Mouse (Mus musculus) bone marrow macrophage, adult 2 months (primary cell): ENCODE measurements around the gene Sept8. TPM values are rescaled to one million over a fixed set of nuclear protein-coding genes. Genes with fewer than 3 reads are reported as not detected.

Experiments used
- H3K27ac ChIP-seq: 2 replicates; pipeline ENCODE4 v1.5.1; 2012; ENCODE audit warnings: low read depth, low read length; ENCODE audit not compliant: insufficient read depth
- H3K4me1 ChIP-seq: 2 replicates; pipeline ENCODE4 v1.6.1; 2012; ENCODE audit warnings: low read length; ENCODE audit not compliant: control insufficient read depth, insufficient read depth
- H3K4me3 ChIP-seq: 2 replicates; pipeline ENCODE4 v1.5.1; 2012; ENCODE audit warnings: mild to moderate bottlenecking, low read length, moderate library complexity; ENCODE audit not compliant: insufficient read depth
- CTCF ChIP-seq: IDR thresholded peaks from 2 replicates; pipeline ENCODE4 v1.5.1; 2012; ENCODE audit warnings: low read depth, mild to moderate bottlenecking, low read length, moderate library complexity
- POLR2A ChIP-seq: IDR thresholded peaks from 2 replicates; pipeline ENCODE4 v1.6.1; 2012; ENCODE audit warnings: mild to moderate bottlenecking, low read depth, low read length, borderline replicate concordance
- polyA plus RNA-seq: library from polyadenylated mRNA; stranded (reverse); fragments of >200 nt; gene quantifications from 2 replicates; pipeline ENCODE4 v1.2.4, GENCODE M21; 2012; ENCODE audit not compliant: missing spikeins, insufficient read depth, insufficient read length

The Sept8 gene
- polyA plus RNA-seq, 1 experiment = 70.0 TPM

DNA sequence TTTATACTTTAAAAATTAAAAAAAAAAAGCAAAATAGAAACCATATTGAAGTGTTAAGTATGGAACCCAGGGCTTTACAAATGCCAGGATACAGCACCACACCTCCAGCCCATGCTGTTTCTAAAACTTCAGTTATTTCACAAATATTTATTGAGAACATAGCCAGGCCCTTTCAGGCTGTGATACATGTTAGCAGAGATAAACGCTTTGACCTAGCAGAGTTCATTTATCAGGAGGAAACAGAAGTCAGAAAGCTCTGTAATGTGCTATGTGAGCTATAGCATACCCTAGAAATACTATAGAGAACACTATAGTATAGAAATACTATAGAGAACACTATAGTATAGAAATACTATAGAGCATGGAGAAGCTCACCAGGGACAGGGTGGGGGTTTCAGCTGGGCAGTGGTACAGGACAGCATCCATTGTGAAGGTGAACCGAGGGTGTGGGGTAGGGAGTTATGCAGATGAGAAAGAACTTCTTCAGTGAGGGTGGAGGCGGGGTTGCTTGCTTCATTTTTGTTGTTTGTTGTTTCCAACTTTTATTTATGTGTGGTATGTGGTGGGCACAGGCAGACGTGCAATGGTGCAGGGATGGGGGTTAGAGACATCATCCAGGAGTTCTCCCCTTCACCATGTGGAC lies 37.8 kb upstream of the Sept8 start:
- H3K4me1 ChIP-seq = no peaks in the 10 kb centered on the region
- no peak overlapping the region for H3K4me3 ChIP-seq

DNA sequence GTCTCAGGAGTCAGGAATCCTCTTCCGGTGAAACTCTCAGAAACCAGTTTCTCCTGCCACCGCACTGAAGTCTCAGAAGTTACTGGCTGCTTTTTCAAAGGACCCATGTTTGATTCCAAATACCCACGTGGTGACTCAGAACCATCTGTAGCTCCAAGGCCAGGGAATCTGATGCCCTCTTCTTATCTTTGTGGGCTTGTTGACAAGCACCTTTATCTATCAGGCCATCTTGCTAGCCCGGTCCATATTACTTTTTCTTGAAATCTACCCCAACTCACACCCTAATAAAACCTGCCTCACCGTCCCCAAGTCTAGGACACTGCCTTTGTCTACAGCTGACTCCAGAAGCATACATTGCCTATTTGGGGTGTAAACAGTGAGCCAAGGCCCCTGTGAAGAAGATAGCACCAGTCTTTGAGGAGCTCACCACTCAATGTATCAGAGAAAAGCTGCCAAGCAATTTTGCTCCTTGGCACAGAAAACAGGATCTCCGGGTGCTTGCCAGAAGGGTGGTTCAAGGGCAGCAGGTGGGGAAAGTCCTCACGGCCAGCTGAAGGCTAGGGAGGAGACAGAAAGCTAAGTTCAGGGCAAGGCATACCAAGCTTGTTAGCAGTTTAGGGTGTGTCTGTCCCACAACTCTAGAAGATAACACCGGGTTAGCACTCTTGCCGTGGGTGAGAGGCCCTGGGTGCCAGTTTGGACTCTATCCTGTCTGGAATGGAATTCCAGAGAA lies 35.7 kb upstream of the Sept8 start:
- Histone ChIP-seq H3K4me1 (peaks cover 14% of the 10 kb centered on the region), H3K4me3 (no peak overlapping the region), H3K27ac (no peak overlapping the region)
- no peak for TF ChIP-seq CTCF
- TF ChIP-seq POLR2A = no peak

More for the DNA sequence above, 37.8 kb upstream of the Sept8 start:
- H3K27ac ChIP-seq = no peak overlapping the region
- no peak for TF ChIP-seq CTCF
- no peak for TF ChIP-seq POLR2A

DNA sequence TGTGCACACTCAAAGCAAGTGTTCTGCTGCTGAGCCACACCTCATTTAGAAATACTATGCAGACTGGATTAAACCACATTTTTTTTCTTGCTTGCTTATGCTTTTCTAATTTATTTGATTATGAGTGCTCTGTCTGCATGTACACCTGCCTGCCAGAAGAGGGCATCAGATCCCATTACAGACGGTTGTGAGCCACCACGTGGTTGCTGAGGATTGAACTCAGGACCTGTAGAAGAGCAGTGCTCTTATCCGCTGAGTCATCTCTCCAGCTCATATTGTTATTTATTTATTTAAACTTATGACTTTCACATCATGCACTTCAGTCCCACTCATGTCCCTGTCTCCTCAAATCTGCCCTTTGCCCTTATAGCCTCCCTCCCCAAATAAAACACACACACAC lies 33.3 kb upstream of the Sept8 start:
- H3K4me1 ChIP-seq = peaks cover 14% of the 10 kb centered on the region

DNA sequence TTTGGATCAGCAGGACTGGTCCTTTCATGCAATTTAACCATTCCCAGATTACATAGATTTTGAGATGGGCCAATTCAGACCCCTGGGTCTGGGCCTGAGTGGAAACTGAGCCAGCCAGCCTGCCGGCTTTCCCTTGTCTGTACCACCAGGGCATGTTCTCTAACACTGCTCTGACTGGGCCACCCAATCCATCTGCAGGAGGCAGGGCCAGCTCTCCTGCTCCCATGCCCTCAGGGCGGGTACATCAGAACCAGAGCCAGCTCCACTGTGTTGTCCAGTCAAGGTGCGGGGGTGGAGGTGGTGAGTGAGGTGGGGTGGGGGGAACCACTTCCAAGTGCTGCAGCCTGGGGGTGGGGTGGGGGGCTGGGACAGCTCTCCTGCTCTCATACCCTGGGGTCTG lies 32.7 kb upstream of the Sept8 start:
- TF ChIP-seq CTCF (no peak), POLR2A (no peak)
- Histone ChIP-seq H3K4me3 (no peak overlapping the region), H3K4me1 (peaks cover 18% of the 10 kb centered on the region), H3K27ac (no peak overlapping the region)

More for the DNA sequence above, 33.3 kb upstream of the Sept8 start:
- TF ChIP-seq CTCF = peak; percentile 35; the same call in 1 of the 2 replicates
- no peak for TF ChIP-seq POLR2A
- Histone ChIP-seq H3K27ac (no peak overlapping the region), H3K4me3 (no peak overlapping the region)

DNA sequence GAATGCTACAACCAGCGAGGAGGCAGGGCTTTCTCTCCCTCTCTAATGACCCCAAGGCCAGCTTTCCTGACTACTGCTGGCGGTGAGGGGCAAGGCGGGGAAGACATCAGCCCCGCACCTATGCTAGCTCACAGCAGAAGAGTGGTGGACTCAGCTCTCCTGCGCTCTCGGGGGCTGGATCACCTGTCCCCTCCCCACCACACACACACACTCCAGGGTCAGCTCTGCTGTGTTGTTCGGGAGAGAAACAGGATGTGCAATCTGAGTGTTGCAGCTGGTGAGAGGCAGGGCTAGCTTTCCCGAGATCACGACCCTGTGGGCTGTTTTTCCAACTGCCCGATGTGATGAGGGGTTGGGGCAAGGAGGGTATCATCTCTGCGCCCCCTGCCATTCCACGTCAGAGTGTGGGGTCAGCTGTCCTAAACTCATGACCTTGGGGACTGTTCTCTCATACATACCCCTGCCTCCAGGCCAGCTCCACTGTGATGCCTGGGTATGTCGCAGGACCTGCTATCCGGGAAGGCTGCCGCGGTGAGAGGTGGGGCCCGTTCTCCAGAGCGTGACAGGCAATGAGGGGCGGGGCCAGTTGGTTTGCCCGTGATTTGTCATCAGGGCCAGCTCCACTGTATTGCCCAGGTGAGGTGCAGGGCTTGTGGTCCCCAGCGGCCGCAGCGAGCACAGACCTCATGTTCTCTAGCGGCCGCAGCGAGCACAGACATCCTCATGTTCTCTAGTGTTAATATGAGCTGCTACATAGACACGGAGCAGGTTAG lies 32.0 kb upstream of the Sept8 start:
- H3K4me1 ChIP-seq = peaks cover 24% of the 10 kb centered on the region
- H3K4me3 ChIP-seq = peak overlapping the region; percentile 12; the same call in 1 of the 2 replicates
- TF ChIP-seq POLR2A (no peak), CTCF (no peak)
- H3K27ac ChIP-seq = no peak overlapping the region

DNA sequence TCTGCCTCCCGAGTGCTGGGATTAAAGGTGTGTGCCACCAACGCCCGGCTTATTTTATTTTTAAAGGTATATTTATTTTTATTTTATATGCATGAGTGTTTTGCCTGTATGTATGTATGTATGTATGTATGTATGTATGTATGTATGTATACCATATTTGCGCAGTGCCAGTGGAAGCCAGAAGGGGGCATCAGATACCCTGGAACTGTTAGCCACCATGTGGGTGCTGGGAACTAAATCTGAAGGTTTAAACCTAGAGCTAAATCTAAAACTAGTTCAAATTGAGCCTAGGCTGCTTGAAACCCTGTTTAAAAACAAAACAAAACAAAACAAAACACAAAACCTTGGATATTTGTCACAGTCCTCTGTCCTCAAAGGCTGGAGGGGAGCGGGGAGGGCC lies 30.1 kb upstream of the Sept8 start:
- no peak for TF ChIP-seq POLR2A
- peak; percentile 13; the same call in 1 of the 2 replicates for TF ChIP-seq CTCF
- Histone ChIP-seq H3K4me1 (peaks cover 42% of the 10 kb centered on the region), H3K27ac (no peak overlapping the region), H3K4me3 (no peak overlapping the region)

DNA sequence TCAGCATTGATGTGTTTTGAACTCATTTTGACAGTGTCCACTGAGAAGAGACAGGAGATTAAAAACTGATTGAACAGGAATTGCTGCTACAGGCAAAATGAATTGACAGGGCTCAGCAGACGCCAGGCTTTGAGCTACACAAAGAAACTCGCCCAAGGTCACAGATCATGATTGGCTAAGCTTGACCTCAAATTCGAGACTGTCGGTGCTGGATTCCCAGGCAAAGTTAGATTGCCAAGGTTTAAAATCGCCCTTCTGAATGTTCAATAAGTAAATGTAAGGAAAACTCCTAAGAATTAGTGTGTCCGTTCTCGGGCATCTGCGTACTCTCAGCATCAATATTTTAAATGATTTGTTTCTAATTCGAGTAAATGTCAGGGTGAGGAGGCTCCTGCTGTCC lies 29.6 kb upstream of the Sept8 start:
- TF ChIP-seq CTCF (no peak), POLR2A (no peak)
- H3K4me3 ChIP-seq = no peak overlapping the region
- peaks cover 44% of the 10 kb centered on the region for H3K4me1 ChIP-seq

DNA sequence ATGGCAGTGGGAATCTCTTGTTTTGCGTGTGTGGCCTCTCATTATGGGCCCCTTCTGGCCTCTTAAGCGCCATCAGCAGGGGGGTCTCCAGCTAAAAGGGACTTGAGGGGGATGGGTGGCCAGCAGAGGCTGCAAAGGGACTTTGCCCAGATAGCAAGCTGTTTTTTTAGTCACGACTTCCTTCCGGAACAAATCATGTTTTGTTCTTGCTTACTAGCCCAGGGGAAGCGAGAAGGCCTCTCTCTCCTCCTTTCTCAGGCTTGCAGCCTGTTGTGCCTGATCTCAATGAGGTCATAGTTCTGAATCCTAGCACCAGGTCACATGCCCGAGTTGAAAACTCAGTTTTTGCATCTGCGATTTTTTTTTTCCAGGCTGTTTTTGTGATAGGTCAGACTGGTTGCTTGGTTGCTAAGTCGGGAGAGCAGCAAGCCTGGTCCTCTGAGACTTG lies 27.1 kb upstream of the Sept8 start:
- Histone ChIP-seq H3K27ac (peak overlapping the region; percentile 84), H3K4me1 (peaks cover 51% of the 10 kb centered on the region), H3K4me3 (no peak overlapping the region)
- TF ChIP-seq POLR2A (no peak), CTCF (no peak)

More for the DNA sequence above, 29.6 kb upstream of the Sept8 start:
- H3K27ac ChIP-seq = no peak overlapping the region

DNA sequence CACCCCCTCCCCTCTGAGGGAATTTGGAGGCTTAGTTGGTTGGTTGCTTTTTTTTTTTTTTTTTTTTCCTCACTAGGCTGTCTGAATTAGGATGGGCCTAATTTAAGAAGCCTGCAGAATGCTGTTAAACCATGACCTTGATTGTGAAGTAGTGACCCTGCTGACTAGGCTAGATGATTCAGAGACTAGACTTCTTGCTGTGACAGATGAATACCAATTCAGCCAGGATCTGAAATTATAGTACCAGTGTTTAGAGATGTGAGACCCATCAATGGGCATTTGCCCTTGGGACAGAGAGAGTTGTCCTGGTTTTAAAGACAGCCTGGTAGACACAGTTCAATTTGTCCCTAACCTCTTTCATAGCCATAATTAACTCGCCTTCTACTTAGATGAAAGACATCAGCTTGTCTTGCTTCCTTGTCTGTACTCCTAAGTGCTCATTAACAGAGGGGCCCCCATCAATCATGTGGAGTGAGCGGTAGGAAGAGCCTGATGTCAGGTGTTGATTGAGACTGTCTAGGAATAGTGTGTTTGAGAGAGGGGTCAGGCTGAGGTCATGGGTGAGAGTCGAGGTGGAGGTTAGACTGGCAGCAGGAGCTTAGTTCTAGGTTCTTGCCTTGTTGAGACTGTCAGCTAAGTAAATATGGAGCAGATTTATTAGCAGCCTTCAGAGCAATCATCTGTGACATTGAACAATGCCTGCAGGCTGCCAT lies 25.7 kb upstream of the Sept8 start:
- Histone ChIP-seq H3K4me1 (peaks cover 44% of the 10 kb centered on the region), H3K4me3 (no peak overlapping the region), H3K27ac (no peak overlapping the region)
- no peak for TF ChIP-seq CTCF
- TF ChIP-seq POLR2A = no peak

DNA sequence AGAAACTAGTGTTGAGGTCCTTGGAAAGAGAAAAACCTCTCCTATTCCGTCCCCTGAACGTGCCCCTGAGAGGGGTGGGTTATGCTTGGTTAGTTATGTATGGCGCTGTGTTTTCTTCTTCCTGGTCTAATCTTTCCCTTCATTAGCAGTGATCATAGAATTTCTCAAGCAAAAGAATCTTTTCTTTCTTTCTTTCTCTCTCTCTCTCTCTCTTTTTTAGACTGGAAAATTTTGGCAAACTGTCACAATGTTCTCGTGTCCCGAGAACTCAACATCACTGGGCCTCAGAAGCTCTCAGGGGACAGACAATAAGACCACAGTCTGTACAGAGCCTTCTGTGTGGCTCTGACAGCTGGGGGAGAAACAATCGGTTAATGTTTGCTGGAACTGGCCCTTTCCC lies 23.6 kb upstream of the Sept8 start:
- H3K27ac ChIP-seq = no peak overlapping the region
- H3K4me3 ChIP-seq = no peak overlapping the region
- H3K4me1 ChIP-seq = peaks cover 44% of the 10 kb centered on the region
- no peak for TF ChIP-seq POLR2A
- no peak for TF ChIP-seq CTCF
